Mouse (Mus musculus) kidney, adult 11 months (tissue): ENCODE data around the gene Taok1.

Experiments used
- DNase-seq: peaks from one replicate; pipeline ENCODE4 v3.0.0; 2022

Gene Taok1

DNA sequence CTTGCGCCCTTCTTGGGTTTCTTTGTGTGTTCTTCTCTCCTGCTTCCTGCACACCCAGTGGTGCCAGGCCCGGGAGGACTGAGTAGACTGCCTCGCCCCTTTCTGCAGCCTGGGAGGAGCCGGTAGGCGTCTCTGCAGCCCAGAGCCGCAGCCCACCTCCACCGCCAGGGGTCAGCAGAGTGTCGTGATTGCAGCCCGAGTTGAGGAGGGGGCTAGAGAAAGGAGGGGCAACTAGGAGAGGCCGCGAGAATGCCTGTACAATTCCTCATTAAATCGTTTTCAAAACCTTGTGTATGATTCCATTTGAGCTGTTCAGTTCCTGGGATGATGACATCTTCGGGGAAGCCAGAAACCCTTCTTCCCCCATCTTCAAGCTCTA is 116.5 kb downstream of the Taok1 start:
- DNase-seq = peak; percentile 82

DNA sequence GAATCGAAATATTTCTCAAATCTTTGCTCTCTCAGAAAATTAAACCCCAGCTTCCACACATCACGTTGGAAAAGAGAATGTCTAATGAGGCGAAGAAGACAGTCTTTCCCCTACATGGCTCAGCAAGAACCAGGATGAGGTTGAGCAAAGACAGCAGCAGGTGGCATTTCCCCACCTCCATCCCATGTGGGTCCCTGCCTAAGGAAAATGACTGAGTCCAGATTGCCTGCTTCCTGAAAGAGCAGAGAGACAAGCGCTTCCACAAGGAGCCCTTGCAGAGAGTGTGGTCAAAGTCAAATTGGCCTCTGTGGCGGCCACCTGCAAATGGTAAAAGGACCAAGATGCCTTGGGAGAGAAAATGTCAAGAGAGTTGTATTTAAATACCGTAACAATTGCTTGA is 117.2 kb downstream of the Taok1 start:
- no peak for DNase-seq

DNA sequence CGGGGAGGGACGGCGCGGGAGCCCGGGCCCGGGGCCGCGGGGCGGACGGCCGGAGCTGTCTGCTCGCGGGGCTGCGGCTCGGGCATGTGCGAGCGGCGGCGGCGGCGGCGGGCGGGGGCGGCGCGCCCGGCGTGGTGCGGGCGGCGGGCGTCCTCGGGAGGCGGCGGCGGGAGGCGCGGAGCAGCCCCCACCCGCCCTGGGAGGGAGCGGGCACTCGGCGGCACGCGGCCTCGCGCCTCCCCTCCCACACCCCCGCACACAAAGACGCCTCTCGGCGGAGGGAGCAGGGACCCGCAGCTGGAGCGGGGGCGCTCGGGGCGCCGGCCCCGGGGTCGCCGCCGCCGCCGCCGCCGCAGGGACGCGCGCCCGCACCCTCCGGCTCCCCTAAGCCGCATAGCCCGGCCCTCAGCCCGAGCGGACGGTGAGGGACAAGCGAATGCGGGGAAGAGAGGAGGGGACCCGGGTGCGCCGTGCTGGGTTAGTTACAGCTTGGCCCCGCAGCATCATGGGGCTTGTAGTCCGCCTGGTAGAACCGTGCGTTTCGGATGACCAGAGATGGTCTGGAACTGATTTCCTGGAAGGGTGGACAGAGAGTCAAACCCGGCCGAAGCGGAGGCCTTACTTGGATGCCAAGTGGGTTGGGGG is 117.9 kb downstream of the Taok1 start, which contains the start of gene Ankrd13b:
Gene Ankrd13b (minus strand): TSS at position 88 of the 645 bp plus-strand sequence.
- no peak for DNase-seq

DNA sequence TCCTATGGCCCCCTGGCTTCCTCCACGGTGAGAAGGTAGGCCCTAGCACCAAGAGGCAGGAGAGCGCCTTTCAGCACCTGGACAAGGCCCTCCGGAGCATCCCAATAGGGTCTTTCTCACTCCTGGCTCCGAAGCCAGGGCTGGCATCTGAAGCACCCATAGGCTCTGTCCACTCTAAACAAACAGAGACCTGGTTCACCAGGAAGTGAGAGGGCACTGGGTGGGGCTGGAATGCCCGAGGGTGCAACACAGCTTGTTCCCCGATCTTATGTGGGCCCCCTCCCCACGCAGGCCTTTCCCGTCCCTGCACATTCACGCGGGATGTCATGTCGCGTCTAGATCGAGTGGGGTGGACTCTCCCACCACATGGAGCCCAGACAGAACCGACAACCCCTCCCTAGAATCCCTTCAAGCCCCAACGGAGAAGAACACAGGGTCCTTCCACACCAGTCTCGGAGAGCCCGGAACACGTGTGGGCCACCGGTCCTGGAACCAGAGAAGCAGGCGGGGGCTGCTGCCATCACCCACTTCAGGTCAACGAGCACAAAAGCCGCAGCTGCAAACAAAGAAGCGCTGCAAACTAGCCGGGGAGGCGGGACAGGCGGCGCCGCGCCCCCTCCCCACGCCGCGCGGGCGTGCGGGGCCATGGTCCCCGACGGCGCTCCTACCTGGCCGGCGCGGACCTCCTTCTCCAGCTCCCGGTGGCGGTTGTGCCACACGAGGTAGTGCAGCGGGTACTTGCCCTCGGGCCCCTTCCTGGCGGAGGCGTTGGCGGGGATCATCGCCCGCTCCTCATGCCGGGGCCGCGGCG is 118.6 kb downstream of the Taok1 start:
- DNase-seq = no peak

DNA sequence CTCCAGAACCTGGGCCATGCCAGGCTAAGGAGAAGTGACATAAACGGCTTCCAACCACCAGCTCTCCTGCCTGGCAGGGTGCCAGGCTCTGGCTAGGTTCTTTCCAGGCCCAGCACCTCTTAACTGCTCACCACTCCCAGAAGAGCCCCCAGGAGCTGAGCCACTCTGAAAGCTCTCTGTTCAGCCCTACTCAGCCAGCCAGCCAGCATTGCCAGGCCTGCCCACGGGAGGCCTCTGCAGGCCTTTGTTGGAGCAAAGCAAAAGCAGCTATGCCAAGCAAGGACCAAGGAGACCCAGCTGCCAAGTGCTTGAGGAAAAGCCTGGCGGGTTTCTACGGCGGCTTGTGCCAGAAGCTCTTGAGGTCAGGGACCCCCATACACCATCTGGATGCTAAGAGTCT is 120.8 kb downstream of the Taok1 start:
- DNase-seq = no peak

DNA sequence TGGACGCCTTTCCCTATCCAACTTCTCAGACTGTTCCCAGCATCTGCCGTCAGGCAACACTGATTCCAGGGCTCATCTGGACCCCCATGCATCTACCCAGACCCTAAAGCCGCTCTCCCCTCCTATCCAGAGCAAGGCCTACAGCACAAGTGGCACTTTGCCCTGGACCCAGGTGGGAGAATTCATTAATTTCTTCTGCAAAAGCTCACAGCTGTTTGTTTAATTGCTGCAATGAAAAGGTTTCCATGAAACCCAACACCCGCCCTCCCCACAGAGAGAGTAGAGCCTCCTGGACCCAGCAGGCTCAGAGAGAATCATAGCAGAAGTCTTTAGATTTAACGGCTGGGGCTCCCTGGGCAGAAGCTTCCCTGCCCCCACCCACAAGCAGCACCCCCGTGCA is 122.4 kb downstream of the Taok1 start:
- DNase-seq = no peak

DNA sequence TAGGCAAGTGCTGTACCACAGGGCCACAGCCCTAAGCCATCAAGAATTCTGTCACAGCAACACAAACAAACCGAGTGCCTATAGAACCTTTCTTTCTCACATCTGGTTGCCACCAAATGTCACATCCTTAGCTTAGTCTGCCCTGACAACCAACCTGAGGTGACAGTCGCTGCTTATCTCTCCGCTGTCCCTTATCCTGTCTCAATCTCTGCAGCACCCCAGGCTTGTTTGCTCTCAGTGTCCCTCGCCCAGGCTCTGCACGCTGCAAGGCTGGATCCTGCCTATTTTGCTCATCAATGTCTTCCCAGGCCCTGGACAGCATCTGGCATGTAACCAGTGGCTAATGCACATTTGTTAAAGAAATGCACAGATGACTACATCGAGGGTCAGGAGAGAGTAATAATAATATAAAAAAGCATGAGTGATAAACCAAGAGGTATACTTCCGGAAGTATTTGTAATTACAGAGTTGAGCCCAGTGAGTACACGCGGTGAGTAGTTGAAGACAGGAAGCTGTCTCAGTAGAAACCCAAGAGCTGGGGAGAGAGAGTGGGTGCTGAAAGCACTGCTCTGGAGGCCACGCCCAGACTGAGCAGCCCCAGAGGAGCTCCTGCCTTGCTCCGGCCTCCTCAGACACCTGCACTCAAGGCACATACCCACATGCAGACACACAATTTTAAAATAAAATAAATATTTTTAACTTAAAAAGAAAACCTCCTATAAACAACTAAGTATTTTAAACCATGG is 123.9 kb downstream of the Taok1 start:
- DNase-seq = no peak

DNA sequence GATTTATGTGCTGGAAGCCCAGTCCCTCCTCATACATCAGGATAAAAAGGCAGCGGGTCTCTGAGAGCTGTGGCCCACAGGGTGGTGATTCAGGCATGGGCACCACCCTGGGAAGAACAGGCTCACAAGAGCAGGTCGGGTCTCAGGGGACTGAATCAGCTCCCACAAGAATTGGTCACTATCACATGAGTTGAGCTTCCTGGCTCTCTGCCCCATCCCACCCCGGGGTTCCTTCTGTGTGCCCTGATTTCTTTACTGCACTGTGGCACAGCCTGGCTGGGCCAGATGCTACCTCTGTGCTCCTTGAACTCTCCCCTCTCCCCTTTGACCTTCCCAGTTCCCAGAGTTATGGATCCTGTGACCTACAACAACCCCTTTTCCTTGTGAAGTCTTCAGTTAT is 124.6 kb downstream of the Taok1 start:
- DNase-seq = no peak
